Mouse (Mus musculus): ENCODE results near the gene Pm20d1.

Gene Pm20d1

GRCm38 (mm10) chr1:131830561-131830960 is 33.4 kb downstream of the Pm20d1 start:
- no peak for DNase-seq

- no peak for DNase-seq
Measured at GRCm38 (mm10) chr1:131830971-131831641, 33.9 kb downstream of the Pm20d1 start.

GRCm38 (mm10) chr1:131837035-131837434 is 39.9 kb downstream of the Pm20d1 start:
- DNase-seq = no peak

GRCm38 (mm10) chr1:131838542-131838941 is 41.4 kb downstream of the Pm20d1 start:
- no peak for DNase-seq

GRCm38 (mm10) chr1:131839279-131839678 is 42.1 kb downstream of the Pm20d1 start:
- DNase-seq = no peak

- DNase-seq = no peak
Measured at GRCm38 (mm10) chr1:131842221-131842620, 45.0 kb downstream of the Pm20d1 start.

GRCm38 (mm10) chr1:131843758-131844157 is 46.6 kb downstream of the Pm20d1 start:
- DNase-seq = no peak

- DNase-seq = no peak
Measured at GRCm38 (mm10) chr1:131844883-131845282, 47.7 kb downstream of the Pm20d1 start.

GRCm38 (mm10) chr1:131846255-131846654 is 49.1 kb downstream of the Pm20d1 start:
- DNase-seq = peak; percentile 54

GRCm38 (mm10) chr1:131861811-131862210 is 64.6 kb downstream of the Pm20d1 start:
- no peak for DNase-seq

GRCm38 (mm10) chr1:131865596-131865995 is 68.4 kb downstream of the Pm20d1 start:
- DNase-seq = no peak

- no peak for DNase-seq
Measured at GRCm38 (mm10) chr1:131866304-131866999, 69.3 kb downstream of the Pm20d1 start.

GRCm38 (mm10) chr1:131867093-131867945 is 70.1 kb downstream of the Pm20d1 start, which contains the start of gene Rab29:
TSS of gene Rab29 (plus strand) at chr1:131867224.
- peak; percentile 90 for DNase-seq

GRCm38 (mm10) chr1:131867946-131868290 is 70.7 kb downstream of the Pm20d1 start:
- no peak for DNase-seq

- no peak for DNase-seq
Measured at GRCm38 (mm10) chr1:131869561-131869960, 72.4 kb downstream of the Pm20d1 start.

Data from right cerebral cortex, adult 18-20 months (tissue).